22 mouse cellular contexts compared by ENCODE assay signal in genomic region chr7:66940761-66941160, GRCm38 (mm10).
"Had no signal": no experiment of that assay in that cellular context is flagged by ENCODE, and none has a peak within 500 bp of the region (broad histone marks: within the 10 kb centered on the region; RNA-seq: fewer than 3 reads in every experiment).

No protein-coding gene starts in this region.

- ATAC-seq: lung, postnatal 0 days; midbrain, embryonic 16.5 days had no signal

- H3K4me1 ChIP-seq: megakaryocyte, embryonic 14.5 days had no signal

- H3K27ac ChIP-seq: lung, embryonic 15.5 days; macrophage; midbrain, embryonic 10.5 days; midbrain, embryonic 12.5 days; neural tube, embryonic 13.5 days; neural tube, embryonic 15.5 days had no signal

- H3K4me3 ChIP-seq: lung, embryonic 15.5 days; megakaryocyte, embryonic 14.5 days; midbrain, embryonic 10.5 days; midbrain, embryonic 12.5 days; myocyte; neural tube, embryonic 13.5 days; neural tube, embryonic 15.5 days had no signal

- H3K4me2 ChIP-seq: lung, embryonic 15.5 days; midbrain, embryonic 12.5 days; neural tube, embryonic 13.5 days; neural tube, embryonic 15.5 days had no signal

- DNase-seq: lung, adult 2 months; lung, postnatal 14 days; lung, postnatal 36 days; midbrain, embryonic 14.5 days; retina, postnatal 1 day; right cerebral cortex, adult 18-20 months; right cerebral cortex, postnatal 25 days; right cerebral cortex, postnatal 4 days; spleen, adult 18-20 months; thymus, adult 18-20 months; thymus, postnatal 14 days; thymus, postnatal 36 days had no signal

- H3K36me3 ChIP-seq: lung, embryonic 15.5 days; midbrain, embryonic 10.5 days; midbrain, embryonic 12.5 days; neural tube, embryonic 13.5 days; neural tube, embryonic 15.5 days had no signal

- H3K27me3 ChIP-seq: lung, embryonic 15.5 days; midbrain, embryonic 12.5 days; neural tube, embryonic 13.5 days; neural tube, embryonic 15.5 days had no signal

- H3K9ac ChIP-seq: lung, embryonic 15.5 days; midbrain, embryonic 12.5 days; neural tube, embryonic 13.5 days; neural tube, embryonic 15.5 days had no signal

- H3K9me3 ChIP-seq: lung, embryonic 15.5 days; megakaryocyte, embryonic 14.5 days; midbrain, embryonic 10.5 days; midbrain, embryonic 12.5 days; neural tube, embryonic 13.5 days; neural tube, embryonic 15.5 days had no signal
